Mouse (Mus musculus) liver, adult (tissue): Measurements from ENCODE around the gene Rab39b.

Experiments used
- GATA4 ChIP-seq: IDR thresholded peaks from 2 replicates; pipeline ENCODE4 v1.6.1; 2014; ENCODE audit warnings: mild to moderate bottlenecking, low read length; ENCODE audit not compliant: insufficient replicate concordance

Rab39b gene

GRCm38 (mm10) chrX:75577582-75578324 lies at the start of gene Rab39b:
Rab39b (minus strand) TSS chrX:75578231.
- TF ChIP-seq GATA4 = no peak

- TF ChIP-seq GATA4 = no peak
Observed at GRCm38 (mm10) chrX:75578539-75578938, 508 bp upstream of the Rab39b start.
